Mouse (Mus musculus) limb, embryonic 15.5 days (tissue): ENCODE results near the gene Zfp72. TPM values are rescaled to one million over a fixed set of nuclear protein-coding genes. Genes with fewer than 3 reads are reported as not detected.

Experiments
- ATAC-seq: fragments of 200-750 bp; cut with Nextera tagmentation; 2 replicates; pipeline ENCODE4 v1.8.0; 2017; ENCODE audit warnings: low read depth, moderate TSS enrichment; ENCODE audit not compliant: insufficient number of reproducible peaks, low FRiP score, low TSS enrichment
- H3K27ac ChIP-seq: fragments of 300-500 bp; sonication (generic); 2 replicates; pipeline ENCODE4 v1.5.1; 2015; ENCODE audit warnings: moderate library complexity, mild to moderate bottlenecking, inconsistent platforms
- H3K27me3 ChIP-seq: fragments of 300-500 bp; sonication (generic); 2 replicates; pipeline ENCODE4 v1.6.1; 2015; ENCODE audit warnings: inconsistent platforms
- H3K36me3 ChIP-seq: fragments of 300-500 bp; sonication (generic); 2 replicates; pipeline ENCODE4 v1.6.1; 2015; ENCODE audit warnings: inconsistent platforms
- H3K4me1 ChIP-seq: fragments of 300-500 bp; sonication (generic); 2 replicates; pipeline ENCODE4 v1.6.1; 2015; ENCODE audit warnings: inconsistent platforms
- H3K4me2 ChIP-seq: fragments of 300-500 bp; sonication (generic); 2 replicates; pipeline ENCODE4 v1.6.1; 2015; ENCODE audit warnings: mild to moderate bottlenecking, inconsistent platforms
- H3K4me3 ChIP-seq: fragments of 300-500 bp; sonication (generic); 2 replicates; pipeline ENCODE4 v1.5.1; 2015; ENCODE audit warnings: mild to moderate bottlenecking, inconsistent platforms
- H3K9ac ChIP-seq: fragments of 300-500 bp; sonication (generic); 2 replicates; pipeline ENCODE4 v1.6.1; 2015; ENCODE audit warnings: inconsistent platforms
- H3K9me3 ChIP-seq: fragments of 300-500 bp; sonication (generic); 2 replicates; pipeline ENCODE4 v1.6.1; 2016; ENCODE audit warnings: inconsistent platforms
- WGBS: fragments of 180-500 bp; shearing (Covaris S2); methylation state at CpG from one replicate; pipeline ENCODE4 v1.1.7; 2015; 5-methylcytosine and 5-hydroxymethylcytosine counted together
- polyA plus RNA-seq: library from polyadenylated mRNA; unstranded; fragments of >200 nt; fragmentation: Nextera tagmentation; extraction: Ambion mirVana; gene quantifications from 2 replicates; pipeline ENCODE4 v1.2.1, GENCODE M21; 2015

Gene Zfp72
- 5.5 and 5.7 TPM in 2 replicates for polyA plus RNA-seq

DNA sequence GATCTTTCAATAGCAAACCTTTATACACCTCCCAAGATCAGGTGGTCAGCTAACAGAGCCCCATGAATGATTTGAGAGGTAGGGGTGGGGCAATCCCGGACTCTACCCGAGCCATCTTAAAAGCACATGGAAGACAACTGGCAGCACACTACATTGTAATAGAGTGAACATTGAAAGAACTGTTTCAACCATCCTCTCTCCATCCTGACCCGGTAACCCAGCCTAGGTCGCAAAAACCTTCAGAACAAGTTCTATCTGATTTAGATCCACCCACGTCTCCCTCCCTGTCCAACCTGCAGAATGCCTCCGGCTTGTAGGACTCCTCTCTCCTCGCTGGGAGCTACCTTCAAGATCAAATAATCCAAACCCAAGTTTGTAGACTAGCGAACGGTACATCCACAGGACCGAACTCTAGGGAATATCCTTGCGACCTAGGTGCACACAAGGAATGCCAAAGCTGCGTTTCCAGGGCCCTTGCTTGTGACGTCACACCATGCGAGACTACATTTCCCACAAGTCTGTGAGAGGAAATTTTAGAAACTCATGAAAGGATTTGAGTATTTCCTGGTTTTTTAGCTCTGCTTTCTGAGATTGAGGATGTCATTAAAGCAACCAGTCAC is at the start of gene Zfp72:
Gene Zfp72, minus strand, starts transcription at position 466 of the 620 bp plus-strand sequence.
- Histone ChIP-seq H3K4me1 (peaks cover 6% of the 10 kb centered on the region; the same call in 1 of the 2 replicates), H3K27me3 (no peaks in the 10 kb centered on the region), H3K9ac (peak within 1 kb of the TSS; percentile 35; the same call in 1 of the 2 replicates), H3K4me2 (peak within 1 kb of the TSS; percentile 58), H3K27ac (no peak within 1 kb of the TSS), H3K4me3 (peak within 1 kb of the TSS; percentile 54), H3K9me3 (no peaks in the 10 kb centered on the region), H3K36me3 (no peaks in the 10 kb centered on the region)
- ATAC-seq = peak; percentile 71; the same call in 1 of the 2 replicates
- 2% methylated on average over 14 of the region's 14 CpGs for WGBS

DNA sequence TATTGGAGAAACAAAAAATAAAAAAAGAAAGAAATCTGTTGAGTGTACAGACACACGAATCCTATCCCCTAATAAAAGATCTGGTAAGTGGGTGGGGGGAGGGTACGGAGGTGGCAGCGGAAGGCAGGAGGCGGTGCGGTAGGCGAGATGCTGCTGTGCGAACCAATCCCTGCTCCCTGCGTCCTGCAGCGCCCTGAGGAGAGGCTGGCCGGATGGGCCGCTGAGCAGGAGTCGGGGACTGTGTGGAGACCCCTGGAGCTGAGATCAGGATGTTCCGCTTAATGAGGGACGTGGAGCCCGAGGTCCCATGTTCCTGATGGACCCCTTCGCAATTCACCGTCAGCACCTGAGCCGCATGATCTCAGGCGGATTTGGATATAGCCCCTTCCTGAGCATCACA is 49.3 kb upstream of the Zfp72 start:
- Histone ChIP-seq H3K4me3 (no peak overlapping the region), H3K4me2 (no peak overlapping the region), H3K9me3 (peaks cover 20% of the 10 kb centered on the region), H3K27me3 (no peaks in the 10 kb centered on the region), H3K4me1 (no peaks in the 10 kb centered on the region), H3K9ac (no peak overlapping the region), H3K36me3 (peaks cover 26% of the 10 kb centered on the region), H3K27ac (no peak overlapping the region)
- ATAC-seq = no peak
- WGBS = 22% methylated on average over 19 of the region's 19 CpGs

DNA sequence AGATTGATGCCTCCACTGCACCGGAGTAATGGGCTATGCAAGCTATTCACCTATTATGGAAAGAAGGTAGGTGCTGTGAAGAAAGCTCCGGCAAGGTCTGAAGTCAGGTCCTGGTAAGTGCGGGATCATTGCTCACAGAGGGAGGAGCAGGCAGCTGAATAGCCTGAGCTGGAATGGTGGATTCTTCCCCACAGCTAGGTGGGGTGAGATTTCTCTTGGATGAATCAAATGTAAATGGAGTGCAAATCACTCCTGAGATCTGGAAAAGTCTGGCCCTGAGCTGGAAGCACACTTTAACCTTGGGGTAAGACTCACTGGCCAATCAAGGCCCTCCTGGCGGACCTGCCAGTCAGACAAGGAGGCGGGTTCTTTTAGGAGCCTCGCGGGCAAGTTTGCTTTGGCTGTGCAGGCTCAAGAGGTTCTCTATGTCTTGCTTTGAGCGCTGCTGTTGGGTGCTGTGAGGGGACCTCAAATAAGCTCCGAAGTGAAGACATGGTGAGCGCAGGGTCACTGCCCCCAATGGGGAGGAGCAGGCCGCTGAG is 8.7 kb upstream of the Zfp72 start, which contains the start of gene Ftl1-ps1:
Gene Ftl1-ps1, plus strand, starts transcription at position 397 of the 542 bp plus-strand sequence.
- Histone ChIP-seq H3K27me3 (no peaks in the 10 kb centered on the region), H3K4me2 (no peak within 1 kb of the TSS), H3K4me1 (no peaks in the 10 kb centered on the region), H3K9me3 (no peaks in the 10 kb centered on the region), H3K36me3 (no peaks in the 10 kb centered on the region), H3K9ac (no peak within 1 kb of the TSS), H3K27ac (no peak within 1 kb of the TSS), H3K4me3 (no peak within 1 kb of the TSS)
- no peak for ATAC-seq
- 18% methylated on average over 11 of the region's 11 CpGs for WGBS

DNA sequence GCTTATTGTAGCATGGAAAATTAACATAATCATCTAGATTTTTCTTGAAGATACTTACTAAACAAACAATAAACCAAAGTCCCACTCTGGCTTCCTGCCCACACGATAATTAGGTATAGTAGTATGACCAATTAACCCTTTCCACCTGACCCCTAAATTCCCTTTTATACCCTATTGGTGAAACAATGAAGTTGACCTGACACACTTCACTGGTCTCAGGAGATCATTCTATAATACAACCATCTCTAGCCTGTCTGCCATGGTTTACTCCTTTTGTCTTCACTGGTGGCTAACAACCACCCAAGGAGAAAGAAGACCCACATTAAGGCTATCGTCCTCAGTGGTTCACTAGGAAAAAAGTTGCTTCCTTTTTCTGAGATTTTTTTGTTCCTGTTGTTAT is 520 bp upstream of the Zfp72 start:
- Histone ChIP-seq H3K9ac (no peak overlapping the region), H3K27ac (no peak overlapping the region), H3K4me1 (peaks cover 6% of the 10 kb centered on the region; the same call in 1 of the 2 replicates), H3K4me3 (no peak overlapping the region), H3K27me3 (no peaks in the 10 kb centered on the region), H3K9me3 (no peaks in the 10 kb centered on the region), H3K36me3 (no peaks in the 10 kb centered on the region), H3K4me2 (no peak overlapping the region)
- no peak; the same call in 1 of the 2 replicates for ATAC-seq
- 72% methylated on average over 2 of the region's 2 CpGs for WGBS

DNA sequence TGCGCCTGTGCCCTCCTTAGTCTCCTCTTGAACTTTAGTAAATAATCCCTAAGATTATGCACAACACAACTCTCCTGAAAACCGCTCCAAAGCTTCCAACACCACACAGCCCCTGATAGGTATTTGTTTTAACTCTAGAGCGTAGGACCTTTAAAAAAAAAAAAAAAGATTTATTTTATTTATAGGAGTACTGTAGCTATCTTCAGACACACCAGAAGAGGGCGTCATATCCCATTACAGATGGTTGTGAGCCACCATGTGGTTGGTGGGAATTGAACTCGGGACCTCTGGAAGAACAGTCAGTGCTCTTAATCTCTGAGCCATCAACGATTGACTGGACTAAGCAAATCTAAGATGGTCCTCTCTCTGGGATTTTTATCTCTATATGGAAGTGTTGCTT is 906 bp downstream of the Zfp72 start:
- ATAC-seq = no peak
- H3K9ac ChIP-seq = no peak overlapping the region
- no peak overlapping the region for H3K27ac ChIP-seq
- H3K4me3 ChIP-seq = peak overlapping the region; percentile 54
- peaks cover 6% of the 10 kb centered on the region; the same call in 1 of the 2 replicates for H3K4me1 ChIP-seq
- WGBS = 67% methylated on average over 6 of the region's 6 CpGs
- no peaks in the 10 kb centered on the region for H3K9me3 ChIP-seq
- no peaks in the 10 kb centered on the region for H3K36me3 ChIP-seq
- H3K4me2 ChIP-seq = peak overlapping the region; percentile 58
- no peaks in the 10 kb centered on the region for H3K27me3 ChIP-seq

DNA sequence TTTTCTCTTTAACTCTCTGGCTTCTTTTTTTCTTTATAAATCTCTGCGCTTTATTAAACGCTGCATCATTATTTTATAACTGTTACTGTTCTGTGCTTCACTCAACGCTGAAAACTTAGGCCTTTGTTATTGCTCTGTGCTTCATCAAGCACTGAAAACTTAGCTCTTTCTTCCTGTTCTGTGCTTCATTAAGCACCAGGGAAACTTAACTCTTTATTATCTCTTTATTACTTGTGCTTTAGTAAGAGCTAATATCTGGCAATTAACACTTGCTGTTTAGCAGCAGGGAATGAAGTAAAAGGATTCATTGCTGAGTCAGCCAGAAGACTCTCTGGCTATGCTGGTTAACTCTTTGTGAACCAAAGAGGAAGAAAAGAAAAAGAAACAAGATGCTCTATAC is 8.3 kb downstream of the Zfp72 start:
- Histone ChIP-seq H3K36me3 (no peaks in the 10 kb centered on the region), H3K4me2 (no peak overlapping the region), H3K27me3 (no peaks in the 10 kb centered on the region), H3K9ac (no peak overlapping the region), H3K4me3 (no peak overlapping the region), H3K27ac (no peak overlapping the region), H3K4me1 (0 out of 2 replicates have a peak, but pooled peaks cover 6% of the 10 kb centered on the region), H3K9me3 (no peaks in the 10 kb centered on the region)
- ATAC-seq = no peak
- 24% methylated on average over 3 of the region's 3 CpGs for WGBS

DNA sequence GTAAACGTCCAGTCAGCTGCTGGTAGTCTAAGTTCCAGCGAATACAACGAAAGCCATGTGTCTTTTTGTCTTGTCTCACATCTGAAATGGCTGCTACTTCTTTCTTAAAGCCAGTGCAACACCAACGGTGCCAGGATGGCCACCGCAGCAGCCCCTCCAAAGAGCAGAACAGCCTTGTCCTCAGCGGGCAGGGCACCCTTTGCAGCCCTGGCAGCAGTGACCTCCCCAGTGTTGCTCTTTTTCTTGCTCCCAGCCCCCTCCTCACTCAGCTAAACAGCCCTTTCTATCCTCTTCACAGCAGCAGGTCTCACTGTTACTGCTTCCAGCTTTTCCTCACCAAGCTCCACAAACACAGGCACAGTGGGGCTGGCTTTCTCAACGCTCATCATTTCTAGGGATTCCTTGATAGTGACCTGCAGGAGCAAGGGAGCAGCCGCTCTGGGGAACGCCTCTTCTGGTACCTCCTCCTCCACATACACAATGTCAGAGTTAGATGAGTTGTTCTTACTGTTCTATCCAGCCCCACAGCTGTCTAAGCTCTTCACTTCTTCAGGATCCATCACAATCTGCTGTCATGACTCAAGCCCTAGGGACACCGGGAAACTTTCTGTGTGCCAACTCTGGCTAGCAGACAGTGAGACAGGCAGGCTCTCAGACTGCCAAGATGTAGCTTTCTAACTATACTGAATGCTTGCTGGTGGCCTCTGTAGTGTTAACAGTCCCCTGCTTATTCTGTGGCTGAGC is 8.9 kb downstream of the Zfp72 start:
- ATAC-seq = no peak

DNA sequence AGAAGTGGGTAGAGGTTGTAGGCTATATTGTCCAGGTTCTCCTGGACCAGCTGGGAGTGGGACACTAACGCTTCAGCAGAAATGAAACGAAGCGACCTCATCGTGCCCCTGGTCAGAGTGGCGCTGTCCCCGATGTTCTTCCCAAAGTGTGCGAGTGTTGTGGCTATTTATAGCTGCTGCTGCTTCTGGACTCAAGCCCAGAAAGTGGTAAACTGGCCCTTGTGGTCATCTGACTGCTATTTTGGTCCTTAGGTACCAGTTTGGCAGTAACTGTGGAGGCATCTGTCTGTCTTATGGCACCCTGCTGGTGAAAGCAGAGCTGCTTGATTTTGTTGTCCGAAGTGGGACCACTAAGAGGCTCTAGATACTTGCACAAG is 26.8 kb downstream of the Zfp72 start, which contains the start of gene Lrrc14b:
Gene Lrrc14b, minus strand, starts transcription at position 147 of the 377 bp plus-strand sequence.
- WGBS = 67% methylated on average over 8 of the region's 8 CpGs
- H3K9me3 ChIP-seq = no peaks in the 10 kb centered on the region
- no peak within 1 kb of the TSS for H3K4me3 ChIP-seq
- 0 out of 2 replicates have a peak, but pooled peaks have one; percentile 5 for ATAC-seq
- H3K9ac ChIP-seq = no peak within 1 kb of the TSS
- no peak within 1 kb of the TSS for H3K27ac ChIP-seq
- peaks cover 31% of the 10 kb centered on the region for H3K36me3 ChIP-seq
- H3K27me3 ChIP-seq = no peaks in the 10 kb centered on the region
- no peak within 1 kb of the TSS for H3K4me2 ChIP-seq
- no peaks in the 10 kb centered on the region for H3K4me1 ChIP-seq

More for the DNA sequence above, 8.9 kb downstream of the Zfp72 start:
- Histone ChIP-seq H3K9ac (no peak overlapping the region), H3K4me3 (no peak overlapping the region), H3K27me3 (no peaks in the 10 kb centered on the region), H3K4me1 (0 out of 2 replicates have a peak, but pooled peaks cover 6% of the 10 kb centered on the region), H3K4me2 (no peak overlapping the region), H3K9me3 (no peaks in the 10 kb centered on the region), H3K36me3 (no peaks in the 10 kb centered on the region), H3K27ac (no peak overlapping the region)
- WGBS = 50% methylated on average over 10 of the region's 10 CpGs

DNA sequence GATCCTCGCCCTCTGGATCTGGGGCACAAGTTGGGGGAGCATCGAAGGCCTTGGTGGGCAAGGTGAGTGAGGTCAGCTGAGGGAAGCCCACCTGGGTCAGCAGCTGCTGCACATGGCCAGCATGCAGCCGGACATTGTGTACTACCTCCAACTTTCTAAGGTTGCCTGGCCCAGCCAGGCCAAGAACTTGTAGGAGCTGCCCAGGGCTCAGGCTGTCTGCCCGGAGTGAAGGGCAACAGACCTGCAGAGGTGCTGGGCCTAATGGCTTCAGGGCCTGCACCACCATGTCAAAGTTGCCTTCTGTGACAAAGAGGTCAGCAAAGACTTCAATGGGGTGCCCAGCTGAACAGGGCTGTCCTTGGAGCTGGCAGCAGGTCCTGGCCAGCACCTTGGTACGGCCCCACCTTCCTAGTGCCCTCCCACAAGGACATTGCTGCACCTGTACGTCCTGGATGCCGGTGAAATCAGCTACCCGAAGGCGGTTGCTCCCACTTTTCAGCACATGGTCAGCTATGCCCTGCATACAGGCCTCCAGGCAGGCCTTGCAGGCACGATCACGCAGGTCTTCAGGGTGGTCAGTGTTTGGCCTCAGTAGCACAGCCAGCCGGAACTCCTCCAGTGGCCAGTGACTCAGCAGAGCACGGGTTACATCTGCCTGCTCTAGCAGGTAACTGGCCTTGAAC is 27.3 kb downstream of the Zfp72 start:
- 0 out of 2 replicates have a peak, but pooled peaks have one; percentile 11 for ATAC-seq
- H3K36me3 ChIP-seq = peaks cover 36% of the 10 kb centered on the region
- H3K4me3 ChIP-seq = no peak overlapping the region
- H3K4me2 ChIP-seq = no peak overlapping the region
- H3K27ac ChIP-seq = no peak overlapping the region
- H3K9ac ChIP-seq = no peak overlapping the region
- no peaks in the 10 kb centered on the region for H3K9me3 ChIP-seq
- WGBS = 87% methylated on average over 13 of the region's 13 CpGs
- H3K27me3 ChIP-seq = no peaks in the 10 kb centered on the region
- no peaks in the 10 kb centered on the region for H3K4me1 ChIP-seq

DNA sequence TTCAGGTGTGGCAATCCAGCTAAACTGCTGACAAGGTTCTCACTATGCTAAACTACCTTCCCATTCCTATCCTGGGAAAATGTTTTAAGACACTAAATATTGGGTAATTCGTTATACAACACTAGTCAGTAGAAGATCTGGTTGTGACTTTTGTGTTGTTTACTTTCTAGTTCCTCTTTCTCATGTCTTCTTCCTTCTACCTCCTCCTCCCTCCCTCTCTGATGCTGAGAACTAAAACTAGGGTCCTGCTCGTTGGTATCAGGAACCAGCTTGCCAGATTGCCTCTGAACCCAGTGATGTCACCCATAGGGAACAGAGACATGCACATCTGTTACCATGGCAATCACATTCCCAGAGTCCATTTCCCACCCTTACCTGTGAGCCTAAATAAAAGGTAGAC is 28.4 kb downstream of the Zfp72 start:
- no peak overlapping the region for H3K9ac ChIP-seq
- H3K36me3 ChIP-seq = peaks cover 43% of the 10 kb centered on the region
- no peaks in the 10 kb centered on the region for H3K4me1 ChIP-seq
- H3K27ac ChIP-seq = no peak overlapping the region
- 76% methylated on average over 2 of the region's 2 CpGs for WGBS
- H3K4me2 ChIP-seq = no peak overlapping the region
- no peaks in the 10 kb centered on the region for H3K9me3 ChIP-seq
- ATAC-seq = no peak
- no peaks in the 10 kb centered on the region for H3K27me3 ChIP-seq
- H3K4me3 ChIP-seq = no peak overlapping the region

DNA sequence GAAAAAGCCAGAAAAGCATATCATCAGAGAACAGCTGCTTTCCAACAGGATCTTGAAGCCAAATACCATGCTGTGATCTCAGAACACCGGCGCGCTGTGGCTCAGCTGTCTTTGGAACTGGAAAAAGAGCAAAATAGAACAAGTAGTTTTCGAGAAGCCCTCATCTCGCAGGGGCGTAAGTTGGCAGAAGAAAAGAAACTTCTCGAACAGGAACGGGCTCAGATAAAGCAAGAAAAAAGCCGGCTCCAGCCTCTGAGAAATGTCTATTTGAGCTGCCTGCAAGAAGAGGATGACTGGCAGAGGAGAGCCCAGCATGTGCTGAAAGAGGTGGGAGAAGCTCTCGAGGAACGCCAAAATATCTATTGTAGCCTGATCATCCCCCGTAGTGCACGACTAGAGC is 34.1 kb downstream of the Zfp72 start:
- no peak overlapping the region for H3K27ac ChIP-seq
- peaks cover 67% of the 10 kb centered on the region for H3K36me3 ChIP-seq
- ATAC-seq = no peak
- H3K4me2 ChIP-seq = no peak overlapping the region
- no peak overlapping the region for H3K9ac ChIP-seq
- 95% methylated on average over 13 of the region's 13 CpGs for WGBS
- no peaks in the 10 kb centered on the region for H3K27me3 ChIP-seq
- H3K9me3 ChIP-seq = no peaks in the 10 kb centered on the region
- H3K4me1 ChIP-seq = no peaks in the 10 kb centered on the region
- no peak overlapping the region for H3K4me3 ChIP-seq
